Mouse (Mus musculus) gastrocnemius, postnatal 10 days (tissue): ENCODE measurements around the gene Anks3. TPM values are rescaled to one million over a fixed set of nuclear protein-coding genes. Genes with fewer than 3 reads are reported as not detected.

ENCODE experiments used
- DNase-seq: peaks from one replicate; pipeline ENCODE4 v3.0.0; 2021; ENCODE audit warnings: mixed read lengths
- total RNA-seq, 2 experiments: library from RNA; stranded (reverse); gene quantifications; 2 replicates each; pipeline ENCODE4 v1.2.3; 2021

Anks3 gene
- total RNA-seq, 2 experiments from 2014 or later: 14.9 to 21.5 TPM

DNA sequence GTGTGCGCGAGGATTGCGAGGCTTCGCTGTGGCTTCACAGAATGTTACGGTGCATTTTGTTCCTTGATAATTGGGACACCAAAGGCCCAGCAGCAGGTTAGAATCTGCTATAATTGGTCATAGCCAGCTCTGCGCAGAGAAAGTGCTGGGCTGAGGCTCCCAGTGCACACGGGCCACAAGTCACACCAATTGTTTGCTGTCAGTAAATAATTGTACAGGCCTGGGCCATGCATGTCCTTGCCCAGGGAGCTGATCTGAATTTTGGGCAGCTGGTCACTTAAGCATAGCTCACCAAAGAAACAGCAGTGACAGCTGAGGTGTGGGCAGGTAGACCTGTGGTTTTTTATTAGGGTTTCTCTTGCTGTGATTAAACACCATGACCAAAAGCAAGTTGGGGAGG lies 36.0 kb downstream of the Anks3 start:
- no peak for DNase-seq

DNA sequence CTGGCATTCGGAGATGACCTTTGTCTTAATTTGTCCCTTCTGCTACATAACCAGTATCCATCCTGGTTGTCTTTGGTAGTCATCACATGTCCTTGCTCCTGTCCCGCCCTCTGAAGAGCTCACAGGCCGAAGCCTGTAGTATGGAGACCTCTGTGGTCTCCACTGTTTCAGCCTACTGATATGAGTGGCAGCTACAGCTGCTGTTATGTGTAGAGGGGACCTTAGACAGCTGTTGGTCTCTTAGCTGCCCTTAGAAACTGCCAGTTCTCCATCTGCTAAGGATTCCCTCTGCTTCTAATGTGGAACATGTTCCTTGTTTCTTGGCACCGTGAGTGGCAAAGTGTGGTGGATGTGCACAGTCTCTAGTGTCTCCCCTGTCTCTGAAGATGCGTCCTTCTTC lies 40.0 kb downstream of the Anks3 start:
- no peak for DNase-seq

DNA sequence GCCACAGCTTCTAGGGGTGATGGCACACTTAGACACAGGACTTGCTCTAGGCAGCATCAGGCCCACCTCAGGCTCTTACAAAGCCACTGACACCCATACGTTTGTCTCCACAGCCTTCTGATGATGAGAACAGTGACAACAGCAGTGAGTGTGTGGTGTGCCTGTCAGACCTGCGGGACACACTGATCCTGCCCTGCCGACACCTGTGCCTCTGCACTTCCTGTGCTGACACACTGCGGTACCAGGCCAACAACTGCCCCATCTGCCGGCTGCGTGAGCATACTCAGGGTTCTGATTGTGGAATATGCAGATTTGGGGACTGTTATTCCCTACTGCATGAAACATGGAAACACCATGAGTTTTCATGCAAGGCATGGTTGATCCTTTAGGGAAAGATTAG lies 41.5 kb downstream of the Anks3 start:
- DNase-seq: no peak

DNA sequence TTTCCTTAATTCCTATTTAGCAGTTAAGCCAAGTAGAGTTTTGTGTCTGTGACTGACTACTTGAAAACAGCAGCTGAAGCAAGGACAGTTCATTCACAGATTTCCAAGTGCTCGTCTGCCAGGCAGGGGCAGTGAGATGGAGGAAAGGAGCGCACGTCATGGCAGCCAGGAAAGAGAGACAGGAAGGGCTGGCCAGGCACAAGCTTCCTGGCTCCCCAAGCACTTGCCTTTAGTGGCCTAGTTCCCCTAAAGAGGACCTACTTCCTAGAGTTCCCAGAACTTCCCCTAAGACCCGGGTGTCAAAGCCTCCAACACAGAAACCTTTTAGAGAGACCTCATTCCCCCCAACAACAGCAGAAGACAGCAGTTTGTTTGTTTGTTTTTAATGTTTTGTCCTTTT lies 43.4 kb downstream of the Anks3 start:
- DNase-seq: no peak

DNA sequence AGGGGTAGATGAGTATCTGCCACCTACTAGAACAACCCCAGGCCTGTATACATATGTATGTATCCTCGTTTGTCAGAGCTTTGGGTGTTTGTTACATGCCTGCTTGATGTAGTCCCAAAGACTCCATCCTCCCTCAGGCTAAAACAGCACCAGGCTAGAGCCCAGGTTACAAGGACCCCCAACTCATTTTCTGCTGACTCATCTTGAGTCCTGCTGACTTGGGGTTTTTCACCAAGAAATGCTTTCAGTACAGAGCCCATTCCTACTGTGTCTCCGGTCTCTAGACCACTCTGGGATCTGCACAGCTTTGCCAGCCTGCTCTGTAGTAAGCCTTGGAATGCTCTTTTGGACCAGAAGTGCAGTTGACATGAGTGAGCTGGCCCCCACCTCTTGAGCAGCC lies 47.4 kb downstream of the Anks3 start:
- DNase-seq: no peak

DNA sequence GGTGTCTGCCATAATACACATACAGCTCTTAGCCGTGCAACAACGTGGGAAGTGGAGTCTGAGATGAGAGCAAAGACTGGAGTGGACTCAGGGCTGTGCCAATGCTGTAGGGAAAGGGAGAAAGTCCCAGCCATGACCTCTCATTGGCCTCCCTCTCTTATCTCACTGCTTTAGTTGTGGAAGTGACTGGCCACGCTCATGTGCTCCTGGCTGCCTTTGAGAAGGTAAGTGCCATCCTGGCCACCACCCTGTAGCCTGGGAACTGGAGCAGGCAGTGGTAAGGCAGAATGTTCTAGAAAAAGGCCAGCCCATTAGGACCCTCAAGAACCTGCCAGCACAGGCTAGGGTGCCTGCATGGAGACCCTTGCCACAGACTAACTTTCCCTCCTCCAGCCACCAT lies 48.1 kb downstream of the Anks3 start:
- no peak for DNase-seq

DNA sequence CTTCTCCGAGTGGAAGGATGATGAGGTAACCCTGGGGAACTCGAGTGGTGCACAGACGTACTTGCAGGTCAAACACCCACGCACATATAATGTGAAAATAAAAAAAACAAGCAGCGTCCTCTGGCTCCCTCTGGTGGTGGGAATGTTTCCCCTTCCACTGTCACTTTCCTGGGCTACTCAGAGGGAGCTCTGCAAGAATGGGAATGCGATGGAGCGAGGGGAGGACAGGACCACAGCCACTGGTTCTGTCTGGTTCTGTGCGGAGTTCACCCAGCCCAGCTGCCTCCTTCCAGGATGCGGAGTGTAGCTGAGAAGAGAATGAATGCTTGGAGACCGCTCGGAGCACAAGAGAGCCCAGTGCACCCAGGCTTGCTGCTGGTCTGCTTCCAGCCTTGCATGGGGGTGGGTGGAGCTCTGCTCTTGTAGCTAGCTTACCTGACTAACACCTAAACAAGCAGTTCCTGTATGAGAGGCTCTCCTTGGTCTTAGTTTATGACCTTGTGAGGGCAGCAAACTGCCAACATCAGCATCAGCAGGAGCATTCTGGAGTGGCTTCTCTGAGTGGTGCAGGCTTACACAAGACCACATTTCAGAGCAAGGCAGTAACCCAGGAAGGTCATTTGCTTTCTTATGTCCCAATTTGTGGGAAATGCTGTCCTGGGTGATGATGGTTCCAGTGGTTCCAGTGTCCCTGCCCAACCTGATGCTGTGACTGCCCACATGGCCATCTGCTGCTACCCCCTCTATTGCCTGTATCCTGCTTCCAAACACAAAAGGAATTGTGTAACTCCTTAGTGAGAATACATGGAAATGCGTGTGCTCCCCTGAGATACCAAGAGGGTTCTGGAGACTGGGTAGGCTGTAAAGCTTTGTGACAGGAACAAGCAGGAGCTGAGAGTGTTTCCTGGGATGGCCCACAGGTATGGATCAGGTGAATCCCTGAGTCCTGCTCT lies 49.9 kb downstream of the Anks3 start:
- peak; percentile 87 for DNase-seq

DNA sequence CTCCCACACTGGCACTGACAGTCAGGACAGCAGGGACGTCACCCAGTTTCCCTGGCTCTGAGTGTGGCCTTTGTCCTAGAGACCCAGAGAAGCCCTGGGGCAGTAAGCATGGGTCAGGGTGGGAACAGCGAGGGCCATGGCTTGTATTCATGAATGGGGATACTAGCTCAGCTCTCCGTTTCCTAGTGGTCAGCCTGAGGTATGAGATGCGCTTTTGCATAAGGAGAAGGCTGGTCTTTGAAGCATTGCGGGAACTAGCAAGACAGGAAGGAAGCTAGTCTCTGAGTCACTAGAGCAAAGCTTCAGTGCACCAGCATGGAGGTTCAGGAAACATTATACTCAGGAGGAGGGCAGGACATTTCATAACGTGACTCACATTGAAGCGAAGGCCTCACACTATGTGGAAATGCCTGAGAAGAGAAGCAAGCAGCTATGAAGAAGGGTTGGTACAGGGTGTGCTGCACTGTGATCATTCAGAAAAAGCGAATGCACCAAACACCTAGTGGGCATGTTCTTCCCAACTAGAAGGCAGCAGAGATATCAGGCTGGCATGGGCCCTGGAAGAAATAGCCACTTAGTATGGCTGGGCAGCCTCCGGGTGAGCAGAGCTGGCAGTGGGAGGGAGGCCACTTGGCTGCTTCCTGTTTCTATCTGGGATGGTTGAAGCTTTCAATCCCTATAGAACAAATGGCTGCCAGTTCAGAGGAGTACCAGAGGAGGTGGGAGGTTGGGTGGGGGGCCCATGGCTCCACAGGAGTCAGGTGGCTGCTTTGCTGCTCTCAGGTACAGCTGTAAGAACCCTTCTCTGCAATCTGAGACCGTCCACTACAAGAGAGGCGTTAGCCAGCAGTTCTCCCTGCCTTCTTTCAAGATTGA lies 50.9 kb downstream of the Anks3 start:
- DNase-seq: no peak

DNA sequence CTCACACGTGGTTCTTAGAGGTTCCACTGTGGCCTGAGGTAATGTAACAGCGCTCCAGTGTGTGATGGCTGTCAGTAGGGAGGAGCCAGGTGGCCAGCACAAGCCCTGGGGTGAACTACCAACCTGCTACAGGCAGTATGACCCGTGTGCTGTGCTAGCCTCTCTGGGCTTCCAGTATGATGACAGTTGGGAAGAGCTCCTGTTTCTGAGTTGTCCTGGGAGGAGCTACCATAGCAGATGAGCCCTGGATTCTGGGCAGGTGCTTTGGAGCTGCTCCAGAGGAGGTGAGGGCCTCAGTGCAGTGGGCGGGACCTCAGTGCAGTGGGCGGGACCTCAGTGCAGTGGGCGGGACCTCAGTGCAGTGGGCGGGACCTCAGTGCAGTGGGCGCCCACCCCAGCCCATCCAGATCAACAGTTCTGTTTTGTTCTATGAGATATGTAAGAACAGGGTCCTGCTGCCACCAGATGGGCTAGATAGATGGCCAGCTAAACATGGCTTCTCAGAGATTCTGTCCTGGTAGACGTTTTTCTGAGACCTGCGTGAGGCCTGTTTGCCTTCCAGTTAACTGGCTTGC lies 51.8 kb downstream of the Anks3 start:
- DNase-seq: no peak

DNA sequence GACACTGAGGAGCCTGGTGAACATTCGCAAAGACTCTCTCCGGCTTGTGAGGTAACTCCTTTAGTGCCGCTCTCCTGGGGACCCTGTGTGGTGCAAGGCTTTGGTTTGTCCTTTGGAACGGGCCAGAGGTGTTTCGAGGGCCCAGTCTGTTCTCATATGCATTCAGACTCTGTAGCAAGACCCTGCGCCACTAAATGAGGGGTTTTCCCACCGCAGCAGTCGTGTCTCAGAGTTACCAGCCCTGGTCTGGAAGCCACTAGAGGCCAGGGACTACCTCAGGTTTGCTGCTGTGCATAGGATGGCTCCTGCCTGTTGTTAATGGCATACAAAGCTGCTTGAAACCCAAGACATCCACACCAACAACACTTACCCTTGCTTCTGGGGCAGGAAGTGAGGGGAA lies 53.2 kb downstream of the Anks3 start:
- DNase-seq: no peak

DNA sequence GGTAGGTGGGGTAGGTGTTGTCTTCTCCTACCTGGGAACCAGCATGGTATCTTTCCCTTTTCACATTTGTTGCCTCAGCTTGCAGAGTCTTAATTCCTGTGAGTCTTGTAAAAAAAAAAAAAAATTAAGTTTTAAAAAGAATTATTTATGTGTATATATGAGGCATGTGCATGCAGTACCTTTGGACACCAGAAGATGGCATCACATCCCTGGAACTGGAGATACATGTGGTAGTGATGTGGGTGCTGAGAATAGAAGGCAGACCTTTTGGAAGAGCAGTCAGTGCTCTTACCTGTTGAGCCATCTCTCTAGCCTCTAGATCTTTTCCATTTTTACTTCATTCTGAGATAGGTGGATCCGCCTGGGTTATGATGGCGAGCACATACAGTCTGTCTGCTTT lies 54.3 kb downstream of the Anks3 start:
- DNase-seq: no peak

DNA sequence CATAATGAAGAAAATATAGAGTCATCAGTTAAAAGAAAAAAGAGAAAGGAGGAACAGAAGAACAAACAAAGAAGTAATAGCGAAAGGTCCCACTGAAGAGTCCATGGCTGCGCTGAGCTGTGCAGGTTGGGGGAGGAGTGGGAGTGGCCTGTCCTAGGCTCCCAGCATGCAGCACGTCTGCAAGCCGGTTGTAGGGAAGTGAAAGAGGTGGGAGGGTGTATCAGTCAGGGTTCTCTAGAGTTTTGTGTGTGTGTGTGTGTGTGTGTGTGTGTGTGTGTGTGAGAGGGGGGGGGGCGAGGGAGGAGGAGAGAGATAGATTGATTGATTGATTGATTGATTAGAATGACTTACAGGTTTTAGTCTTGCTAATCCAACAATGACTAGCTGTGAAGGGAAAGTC lies 56.0 kb downstream of the Anks3 start:
- no peak for DNase-seq

DNA sequence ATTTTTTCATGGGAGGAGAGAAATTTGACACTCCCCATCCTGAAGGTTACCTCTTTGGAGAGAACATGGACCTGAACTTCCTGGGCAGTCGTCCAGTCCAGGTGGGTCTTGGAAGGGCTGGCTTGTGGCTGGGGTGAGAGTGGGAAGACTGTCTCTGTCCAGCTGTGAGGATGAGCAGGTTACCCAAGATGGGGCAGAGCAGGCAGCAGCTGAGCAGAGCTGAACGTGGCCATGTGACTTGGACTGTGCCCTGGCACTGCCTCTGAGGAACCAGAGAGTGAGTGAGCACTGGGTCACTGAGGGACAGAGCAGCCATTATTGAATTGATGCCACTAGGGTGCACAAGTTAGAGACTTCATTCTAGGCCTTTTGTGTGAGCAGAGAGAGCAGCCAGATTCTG lies 56.6 kb downstream of the Anks3 start:
- no peak for DNase-seq

DNA sequence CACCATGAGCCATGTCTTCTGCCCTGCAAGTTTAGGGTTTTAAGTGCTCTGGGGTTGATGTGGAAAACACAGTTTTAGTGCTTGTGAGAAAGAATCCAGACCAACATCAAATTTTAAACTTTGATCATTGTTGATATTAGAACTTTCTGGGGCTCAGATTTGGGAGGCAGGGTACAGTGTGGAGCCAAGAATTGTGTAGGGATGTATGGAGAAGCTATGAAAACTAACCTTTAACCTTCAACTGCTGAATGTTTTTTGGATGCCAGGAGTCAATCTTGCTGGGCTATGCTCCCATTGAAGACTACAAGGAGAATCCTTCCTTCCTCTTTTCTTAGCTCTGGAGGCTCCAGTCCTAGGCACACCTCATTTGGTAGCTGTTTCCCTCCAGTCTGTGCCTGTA lies 57.4 kb downstream of the Anks3 start:
- DNase-seq: no peak

DNA sequence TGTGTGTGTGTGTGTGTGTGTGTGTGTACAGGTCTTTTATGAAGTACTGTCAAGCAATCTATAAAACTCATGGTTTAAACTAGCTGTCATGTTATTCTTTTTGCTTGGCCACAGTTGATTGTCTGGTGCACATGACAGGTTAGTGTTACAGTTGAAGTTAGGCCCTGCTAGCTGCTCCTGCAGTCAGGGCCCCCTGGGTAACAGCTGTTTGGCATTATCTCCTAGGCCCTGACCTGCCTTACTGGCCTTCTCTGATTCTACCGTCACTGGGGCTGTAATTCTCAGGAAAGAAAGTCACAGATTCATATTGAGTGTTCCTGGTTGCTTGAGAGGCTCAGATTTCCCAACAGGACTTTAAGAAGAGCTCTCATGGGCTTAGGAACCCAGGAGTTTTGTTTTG lies 58.4 kb downstream of the Anks3 start:
- no peak for DNase-seq

DNA sequence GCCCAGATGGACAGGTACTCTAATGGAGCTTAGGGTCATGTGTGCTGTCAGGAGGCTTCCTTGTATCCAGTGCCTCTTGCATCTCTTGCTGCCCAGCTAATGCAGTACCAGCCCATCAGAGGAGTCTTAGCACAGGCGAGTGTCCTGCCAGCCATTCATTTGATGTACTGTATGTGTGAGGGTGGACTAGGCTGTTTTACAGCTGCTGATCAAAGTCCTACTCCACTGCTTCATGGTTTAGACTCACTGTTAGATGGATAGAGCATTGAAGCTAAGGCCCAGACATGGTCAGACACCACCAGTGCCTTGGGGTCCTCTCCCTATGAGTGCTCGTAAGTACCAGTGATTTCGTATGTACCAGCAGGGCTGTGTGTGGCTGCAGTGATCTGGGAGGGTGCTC lies 59.1 kb downstream of the Anks3 start:
- no peak for DNase-seq

DNA sequence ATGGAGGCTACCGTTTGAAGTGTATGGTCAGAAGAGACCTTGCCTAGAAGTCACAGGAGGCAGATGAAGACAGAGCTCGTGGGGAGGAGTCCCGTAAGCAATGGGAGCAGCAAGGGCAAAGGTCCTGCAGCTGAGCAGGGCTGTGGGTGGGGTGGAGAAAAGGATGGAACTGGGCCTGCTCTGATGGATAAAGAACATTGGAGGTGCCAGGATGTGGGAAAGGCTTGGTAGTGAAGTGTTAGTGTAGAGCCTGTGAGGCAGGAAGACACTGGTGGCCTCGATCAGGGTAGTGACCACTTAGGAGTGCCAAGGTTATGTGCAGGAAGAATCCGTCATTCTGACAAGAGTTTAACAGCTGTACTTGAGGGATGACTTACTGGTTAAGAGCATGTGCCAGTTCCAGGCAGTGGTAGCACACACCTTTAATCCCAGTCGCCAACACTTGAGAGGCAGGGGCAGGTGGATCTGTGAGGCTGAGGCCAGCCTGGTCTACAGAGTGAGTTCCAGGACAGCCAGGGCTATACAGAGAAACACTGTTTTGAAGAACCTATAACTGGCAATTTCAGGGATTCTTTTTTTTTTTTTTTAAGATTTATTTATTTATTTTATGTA lies 60.4 kb downstream of the Anks3 start:
- no peak for DNase-seq

DNA sequence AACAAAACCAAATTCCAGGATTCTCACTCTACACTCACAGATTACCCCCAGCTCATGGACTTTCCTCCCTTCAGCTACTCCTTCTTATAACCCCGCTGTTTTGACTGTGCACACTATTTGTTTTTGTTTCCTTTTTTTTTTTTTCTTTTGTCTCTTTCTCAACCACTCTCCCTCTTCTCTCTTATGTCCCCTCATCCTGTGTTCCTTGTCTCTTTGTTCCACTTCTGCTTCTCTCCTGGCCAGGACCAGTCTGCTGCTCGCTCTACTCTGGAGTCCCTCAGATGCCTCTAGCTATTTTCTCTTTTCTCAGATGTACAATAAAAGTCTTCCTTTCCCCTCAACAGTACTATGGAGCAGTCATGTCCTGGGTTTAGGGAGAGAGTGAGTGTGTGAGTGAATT lies 61.6 kb downstream of the Anks3 start:
- no peak for DNase-seq

DNA sequence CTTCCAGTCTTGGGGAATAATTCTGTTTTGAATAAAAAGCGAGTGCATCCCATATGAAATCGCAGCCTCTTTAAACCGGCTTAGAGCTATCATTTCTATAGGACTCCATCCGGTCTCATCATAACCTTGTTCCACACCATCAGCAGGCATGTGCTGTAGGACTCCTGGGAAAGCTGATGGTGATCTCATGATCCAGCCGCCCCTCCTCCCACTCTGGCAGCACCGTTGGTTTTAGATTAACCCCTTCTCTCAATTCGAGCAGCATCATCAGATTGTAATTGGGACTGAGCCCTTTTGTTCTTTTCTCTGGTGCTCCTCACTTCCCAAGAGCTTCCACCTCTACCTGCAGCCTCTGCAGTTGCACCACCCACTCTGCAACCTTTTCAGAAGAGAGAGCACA lies 62.8 kb downstream of the Anks3 start:
- DNase-seq: no peak

DNA sequence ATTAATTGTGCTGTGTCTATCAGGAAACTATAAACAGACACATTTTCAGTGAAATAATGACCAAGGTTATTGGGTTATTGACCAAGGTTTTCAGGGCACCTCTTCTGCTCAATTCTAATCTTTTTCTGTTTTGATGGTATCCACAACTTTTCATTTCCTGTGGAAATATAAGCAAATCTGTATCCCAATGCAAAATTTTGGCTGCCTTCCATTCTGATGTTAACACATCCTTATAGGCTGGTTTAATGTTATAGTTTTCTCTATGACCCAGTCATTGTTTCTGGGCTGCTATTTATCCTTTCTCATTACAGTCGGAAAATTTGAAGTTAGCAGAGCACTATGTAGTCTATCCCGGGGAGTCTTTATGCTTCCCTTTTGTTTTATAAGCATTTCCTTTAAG lies 64.3 kb downstream of the Anks3 start:
- no peak for DNase-seq

DNA sequence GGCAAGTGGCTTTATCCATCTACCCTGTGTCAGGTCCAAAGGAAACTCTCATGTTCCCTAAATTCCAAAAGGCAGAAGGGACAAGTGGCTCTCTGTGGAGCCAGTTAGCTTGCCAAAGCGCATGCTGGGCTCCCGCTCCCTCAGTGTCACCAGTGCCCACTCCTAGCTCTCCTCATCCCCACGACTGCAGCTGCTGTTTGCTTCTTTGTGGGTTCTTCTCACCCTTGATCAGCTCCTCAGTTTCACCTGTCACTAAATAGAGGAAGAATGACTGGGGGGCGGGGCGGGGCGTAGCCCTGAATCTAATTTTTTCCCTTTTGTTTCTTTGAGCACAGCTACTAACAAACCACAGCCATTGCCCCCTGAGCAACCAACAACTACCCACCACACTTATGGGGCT lies 65.1 kb downstream of the Anks3 start:
- no peak for DNase-seq

DNA sequence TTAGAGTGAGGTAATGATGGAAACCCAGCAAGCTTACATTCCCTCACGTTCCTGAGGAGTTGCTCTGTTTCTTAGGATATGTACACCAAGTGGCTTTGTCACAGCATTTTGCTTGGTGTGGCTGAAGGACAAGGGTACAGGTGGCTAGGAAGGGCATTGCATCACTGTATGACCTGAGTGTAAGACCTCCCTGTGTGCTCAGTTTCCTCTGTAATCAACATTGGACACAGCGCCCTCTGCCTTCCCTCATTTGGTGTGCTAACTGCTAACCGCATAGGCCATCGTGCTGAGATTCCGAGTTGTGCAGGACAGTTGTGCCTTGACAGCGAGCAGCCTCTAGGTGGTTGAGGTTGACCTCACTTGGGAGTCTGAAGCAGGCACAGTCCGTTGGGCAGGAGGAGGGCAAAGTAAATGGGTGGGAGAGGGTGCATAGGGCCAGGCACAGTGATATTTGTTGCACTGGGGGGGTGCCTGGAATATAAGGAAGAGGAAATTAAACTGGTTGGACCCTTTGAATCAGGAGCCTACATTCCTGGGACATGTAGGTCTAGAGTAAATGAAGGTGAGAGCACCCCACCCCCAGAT lies 66.8 kb downstream of the Anks3 start:
- no peak for DNase-seq
